Mouse (Mus musculus): ENCODE measurements around the gene Ago4. TPM values are rescaled to one million over a fixed set of nuclear protein-coding genes. Genes with fewer than 3 reads are reported as not detected.

Gene Ago4
- polyA plus RNA-seq, 1 experiment from 2014 or later: 7.1 TPM

GRCm38 (mm10) chr4:126491977-126492376 lies 41.3 kb downstream of the Ago4 start:
- no peaks in the 10 kb centered on the region for H3K9me3 ChIP-seq (replicated peaks)
- no peak overlapping the region for H3K4me3 ChIP-seq (replicated peaks)
- 51% methylated on average over 5 of the region's 5 CpGs for WGBS
- H3K4me1 ChIP-seq: no peaks in the 10 kb centered on the region
- H3K9ac ChIP-seq (replicated peaks): no peak overlapping the region
- no peak overlapping the region for H3K27ac ChIP-seq (replicated peaks)
- peaks cover 53% of the 10 kb centered on the region for H3K36me3 ChIP-seq
- ATAC-seq (ENCODE audit: low FRiP score): no peak
- no peaks in the 10 kb centered on the region for H3K27me3 ChIP-seq (replicated peaks)
- H3K4me2 ChIP-seq: no peak overlapping the region

- no peak overlapping the region for H3K27ac ChIP-seq (replicated peaks)
- no peak overlapping the region for H3K4me3 ChIP-seq (replicated peaks)
- no peaks in the 10 kb centered on the region for H3K4me1 ChIP-seq
- no peaks in the 10 kb centered on the region for H3K9me3 ChIP-seq (replicated peaks)
- no peak overlapping the region for H3K4me2 ChIP-seq
- H3K27me3 ChIP-seq (replicated peaks): no peaks in the 10 kb centered on the region
- 90% methylated on average over 12 of the region's 12 CpGs for WGBS
- no peak for ATAC-seq (ENCODE audit: low FRiP score)
- no peak overlapping the region for H3K9ac ChIP-seq (replicated peaks)
- H3K36me3 ChIP-seq: peaks cover 40% of the 10 kb centered on the region
Measured at GRCm38 (mm10) chr4:126490726-126491125, 42.5 kb downstream of the Ago4 start.

DNA sequence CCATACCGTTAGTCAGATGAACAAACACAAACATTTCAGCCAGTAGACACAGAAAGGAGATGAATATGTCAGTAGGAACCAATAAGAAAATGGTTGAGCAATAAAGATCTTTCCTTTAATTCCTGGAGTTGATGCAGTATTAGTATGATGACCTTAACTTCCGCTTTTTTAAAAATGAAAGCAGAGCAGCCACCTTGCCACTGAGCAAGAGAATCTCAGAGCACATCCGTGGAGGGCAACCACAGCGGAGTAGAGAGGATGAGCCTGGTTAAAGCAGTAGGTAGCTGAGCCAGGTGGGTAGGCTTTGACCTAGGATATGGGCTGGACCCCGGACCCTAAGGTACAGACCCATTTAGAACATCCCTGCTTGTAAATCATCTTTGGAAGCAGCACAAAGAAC lies 43.5 kb downstream of the Ago4 start:
- H3K27me3 ChIP-seq (replicated peaks): no peaks in the 10 kb centered on the region
- 87% methylated on average over 5 of the region's 5 CpGs for WGBS
- no peak overlapping the region for H3K4me2 ChIP-seq
- peaks cover 36% of the 10 kb centered on the region for H3K36me3 ChIP-seq
- no peak overlapping the region for H3K9ac ChIP-seq (replicated peaks)
- no peak overlapping the region for H3K4me3 ChIP-seq (replicated peaks)
- no peaks in the 10 kb centered on the region for H3K9me3 ChIP-seq (replicated peaks)
- ATAC-seq (ENCODE audit: low FRiP score): no peak
- H3K27ac ChIP-seq (replicated peaks): no peak overlapping the region
- H3K4me1 ChIP-seq: no peaks in the 10 kb centered on the region

GRCm38 (mm10) chr4:126486217-126486616 lies 47.1 kb downstream of the Ago4 start:
- 88% methylated on average over 1 of the region's 1 CpGs for WGBS

DNA sequence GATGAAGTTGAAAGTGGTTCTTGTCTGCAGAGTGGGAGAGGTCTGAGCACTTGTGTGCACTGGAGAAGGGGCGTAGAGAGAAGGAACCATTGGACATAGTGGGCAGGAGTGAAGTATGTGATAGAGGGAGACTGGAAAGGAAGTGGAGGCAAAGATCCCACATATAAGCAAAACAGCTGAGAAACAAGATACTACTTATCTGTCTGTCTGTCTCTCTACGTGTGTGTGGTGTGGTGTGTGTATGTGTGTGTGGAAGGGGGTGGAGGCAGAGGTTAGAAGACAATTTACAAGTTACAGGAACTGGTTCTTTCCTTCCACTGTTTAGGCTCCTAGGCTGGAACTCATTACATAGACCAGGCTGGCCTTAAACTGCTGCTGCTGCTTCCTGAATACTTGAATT lies 48.2 kb downstream of the Ago4 start:
- Histone ChIP-seq H3K9me3 (replicated peaks) (no peaks in the 10 kb centered on the region), H3K4me2 (no peak overlapping the region), H3K4me3 (replicated peaks) (no peak overlapping the region), H3K4me1 (no peaks in the 10 kb centered on the region), H3K9ac (replicated peaks) (no peak overlapping the region), H3K36me3 (peaks cover 3% of the 10 kb centered on the region; the same call in 1 of the 2 replicates), H3K27me3 (replicated peaks) (no peaks in the 10 kb centered on the region), H3K27ac (replicated peaks) (no peak overlapping the region)
- no peak for ATAC-seq (ENCODE audit: low FRiP score)
- WGBS: 83% methylated on average over 2 of the region's 2 CpGs

More at GRCm38 (mm10) chr4:126486217-126486616, 47.1 kb downstream of the Ago4 start:
- Histone ChIP-seq H3K36me3 (peaks cover 14% of the 10 kb centered on the region), H3K9ac (replicated peaks) (no peak overlapping the region), H3K27ac (replicated peaks) (no peak overlapping the region), H3K4me2 (no peak overlapping the region), H3K27me3 (replicated peaks) (no peaks in the 10 kb centered on the region), H3K4me3 (replicated peaks) (no peak overlapping the region), H3K4me1 (no peaks in the 10 kb centered on the region), H3K9me3 (replicated peaks) (no peaks in the 10 kb centered on the region)
- ATAC-seq (ENCODE audit: low FRiP score): no peak

GRCm38 (mm10) chr4:126483874-126484273 lies 49.4 kb downstream of the Ago4 start:
- Histone ChIP-seq H3K9ac (replicated peaks) (no peak overlapping the region), H3K4me2 (no peak overlapping the region), H3K27ac (replicated peaks) (no peak overlapping the region), H3K36me3 (no peaks in the 10 kb centered on the region), H3K9me3 (replicated peaks) (no peaks in the 10 kb centered on the region), H3K4me1 (no peaks in the 10 kb centered on the region), H3K4me3 (replicated peaks) (no peak overlapping the region), H3K27me3 (replicated peaks) (no peaks in the 10 kb centered on the region)
- no peak for ATAC-seq (ENCODE audit: low FRiP score)
- WGBS: 94% methylated on average over 3 of the region's 3 CpGs

DNA sequence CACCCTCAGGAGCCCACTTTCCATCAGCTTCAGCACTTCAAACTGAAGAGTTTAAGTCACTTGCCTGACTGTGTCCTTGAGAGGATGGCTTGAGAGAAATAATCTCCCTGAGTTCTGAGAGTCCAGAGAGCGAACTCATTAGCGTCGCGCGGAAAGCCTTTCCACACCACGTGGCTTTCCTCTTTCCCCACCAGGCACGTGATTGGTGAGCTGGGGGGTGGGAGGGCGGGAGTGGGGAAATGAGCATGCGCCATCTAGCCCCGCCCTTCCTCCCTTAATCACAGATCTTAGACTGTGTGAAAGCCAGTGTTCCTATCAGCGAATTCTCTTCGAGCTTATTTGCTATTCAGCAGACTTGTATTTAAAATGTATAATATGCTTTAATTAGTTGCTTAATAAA lies 50.3 kb downstream of the Ago4 start:
- H3K4me2 ChIP-seq: no peak overlapping the region
- H3K36me3 ChIP-seq: no peaks in the 10 kb centered on the region
- no peaks in the 10 kb centered on the region for H3K9me3 ChIP-seq (replicated peaks)
- WGBS: 81% methylated on average over 12 of the region's 12 CpGs
- H3K4me3 ChIP-seq (replicated peaks): no peak overlapping the region
- no peaks in the 10 kb centered on the region for H3K4me1 ChIP-seq
- no peak for ATAC-seq (ENCODE audit: low FRiP score)
- no peaks in the 10 kb centered on the region for H3K27me3 ChIP-seq (replicated peaks)
- no peak overlapping the region for H3K27ac ChIP-seq (replicated peaks)
- no peak overlapping the region for H3K9ac ChIP-seq (replicated peaks)

DNA sequence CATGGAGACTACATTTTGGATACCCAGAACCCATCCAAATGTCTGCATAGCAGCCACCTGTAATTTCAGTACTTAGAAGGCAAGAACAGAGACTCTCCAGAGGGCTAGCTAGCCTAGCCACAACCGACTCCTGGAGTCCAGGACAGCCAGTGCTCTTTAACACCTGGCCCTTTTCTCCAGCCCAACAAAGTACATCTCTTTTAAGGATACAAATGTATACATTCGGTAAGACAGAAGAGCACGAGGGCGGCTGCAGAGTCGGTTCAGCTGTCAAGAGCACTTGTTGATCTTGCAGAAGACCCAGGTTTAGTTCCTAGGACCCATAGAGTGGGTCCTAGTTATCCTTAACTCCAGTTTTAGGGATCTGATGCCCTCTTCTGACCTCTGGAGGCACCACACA lies 51.8 kb downstream of the Ago4 start:
- WGBS: 95% methylated on average over 5 of the region's 5 CpGs
- H3K4me3 ChIP-seq (replicated peaks): no peak overlapping the region
- H3K4me1 ChIP-seq: no peaks in the 10 kb centered on the region
- H3K27me3 ChIP-seq (replicated peaks): no peaks in the 10 kb centered on the region
- no peaks in the 10 kb centered on the region for H3K9me3 ChIP-seq (replicated peaks)
- no peak overlapping the region for H3K27ac ChIP-seq (replicated peaks)
- H3K9ac ChIP-seq (replicated peaks): no peak overlapping the region
- no peak overlapping the region for H3K4me2 ChIP-seq
- ATAC-seq (ENCODE audit: low FRiP score): no peak
- H3K36me3 ChIP-seq: no peaks in the 10 kb centered on the region

DNA sequence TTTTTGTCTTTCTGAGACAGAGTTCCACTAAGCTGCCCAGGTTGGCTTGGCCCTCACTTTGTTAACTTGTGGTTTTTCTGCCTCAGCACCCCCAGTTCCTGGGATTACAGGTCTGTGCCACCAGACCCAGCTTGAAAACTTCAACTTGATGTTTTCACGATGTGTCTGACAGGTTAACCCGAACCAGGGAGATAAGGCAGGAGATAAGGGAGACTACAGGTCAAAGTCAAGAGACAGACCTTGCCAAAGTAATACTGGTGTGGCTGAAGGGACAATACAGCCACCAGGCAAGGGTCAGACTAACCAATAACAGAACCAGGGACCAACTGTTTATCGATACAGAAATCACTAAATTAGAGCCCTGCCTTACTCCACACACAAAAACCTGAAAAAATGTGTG lies 53.0 kb downstream of the Ago4 start:
- Histone ChIP-seq H3K9me3 (replicated peaks) (no peaks in the 10 kb centered on the region), H3K27ac (replicated peaks) (no peak overlapping the region), H3K4me1 (no peaks in the 10 kb centered on the region), H3K9ac (replicated peaks) (no peak overlapping the region), H3K36me3 (no peaks in the 10 kb centered on the region), H3K4me3 (replicated peaks) (no peak overlapping the region), H3K4me2 (no peak overlapping the region), H3K27me3 (replicated peaks) (no peaks in the 10 kb centered on the region)
- WGBS: 77% methylated on average over 3 of the region's 3 CpGs
- no peak for ATAC-seq (ENCODE audit: low FRiP score)

DNA sequence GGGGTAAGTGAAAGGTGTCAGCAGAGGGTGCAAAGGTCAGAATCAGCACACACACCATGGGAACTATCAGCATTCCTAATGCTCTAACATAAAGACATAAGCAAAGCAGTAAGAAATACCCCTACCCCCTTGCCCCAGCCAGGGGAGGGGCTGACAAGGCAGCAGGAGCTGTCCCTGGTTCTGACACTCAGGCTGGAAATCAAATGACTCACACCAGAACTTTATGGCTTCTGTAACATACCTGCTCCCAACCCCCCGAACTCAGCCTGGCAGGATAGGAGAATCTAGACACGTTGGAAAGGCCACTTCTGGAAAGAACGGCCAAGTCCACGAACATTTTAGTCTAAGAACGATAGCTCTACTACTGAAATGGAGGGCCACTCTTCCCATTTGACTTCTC lies 60.2 kb downstream of the Ago4 start:
- no peak overlapping the region for H3K4me2 ChIP-seq
- H3K4me3 ChIP-seq (replicated peaks): no peak overlapping the region
- H3K27me3 ChIP-seq (replicated peaks): no peaks in the 10 kb centered on the region
- no peaks in the 10 kb centered on the region for H3K36me3 ChIP-seq
- no peak overlapping the region for H3K9ac ChIP-seq (replicated peaks)
- H3K9me3 ChIP-seq (replicated peaks): no peaks in the 10 kb centered on the region
- H3K4me1 ChIP-seq: 0 out of 2 replicates have a peak, but pooled peaks cover 2% of the 10 kb centered on the region
- ATAC-seq (ENCODE audit: low FRiP score): no peak
- 51% methylated on average over 5 of the region's 5 CpGs for WGBS
- no peak overlapping the region for H3K27ac ChIP-seq (replicated peaks)

GRCm38 (mm10) chr4:126469334-126469733 lies 63.9 kb downstream of the Ago4 start:
- Histone ChIP-seq H3K36me3 (no peaks in the 10 kb centered on the region), H3K27me3 (replicated peaks) (no peaks in the 10 kb centered on the region), H3K9me3 (replicated peaks) (no peaks in the 10 kb centered on the region), H3K27ac (replicated peaks) (peak overlapping the region; percentile 96), H3K4me1 (peaks cover 35% of the 10 kb centered on the region), H3K4me3 (replicated peaks) (no peak overlapping the region), H3K9ac (replicated peaks) (no peak overlapping the region), H3K4me2 (peak overlapping the region; percentile 71; the same call in 1 of the 2 replicates)
- no peak for ATAC-seq (ENCODE audit: low FRiP score)
- WGBS: 73% methylated on average over 1 of the region's 1 CpGs

DNA sequence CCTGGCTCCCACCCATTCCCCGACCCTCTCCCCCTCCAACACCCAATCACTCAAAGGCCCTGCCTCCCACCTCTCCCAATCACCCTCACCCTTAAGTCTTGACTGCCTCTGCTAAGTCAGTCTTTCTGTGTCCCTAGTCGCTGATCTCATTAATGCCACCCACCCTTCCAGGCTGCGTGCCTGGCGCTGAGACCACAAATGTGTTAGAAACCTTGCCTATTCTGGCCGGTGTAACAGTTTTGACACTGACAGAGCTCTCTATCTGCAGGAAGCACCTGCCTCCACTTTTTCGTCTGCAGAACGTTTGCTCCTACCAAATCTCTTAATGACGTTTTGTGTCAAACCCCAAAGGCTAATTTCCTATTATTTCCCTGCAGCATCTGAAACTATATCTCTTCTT lies 64.3 kb downstream of the Ago4 start:
- H3K27me3 ChIP-seq (replicated peaks): no peaks in the 10 kb centered on the region
- peak overlapping the region; percentile 96 for H3K27ac ChIP-seq (replicated peaks)
- peak overlapping the region; percentile 71 for H3K4me2 ChIP-seq
- no peak for ATAC-seq (ENCODE audit: low FRiP score)
- H3K9ac ChIP-seq (replicated peaks): 0 out of 2 replicates have a peak overlapping the region, but pooled peaks have one; percentile 28
- H3K4me1 ChIP-seq: peaks cover 39% of the 10 kb centered on the region
- peak overlapping the region; percentile 96 for H3K4me3 ChIP-seq (replicated peaks)
- no peaks in the 10 kb centered on the region for H3K9me3 ChIP-seq (replicated peaks)
- no peaks in the 10 kb centered on the region for H3K36me3 ChIP-seq
- 4% methylated on average over 8 of the region's 8 CpGs for WGBS
